Comparison of ENCODE assay signal across 8 mouse cellular contexts in the genomic region with DNA sequence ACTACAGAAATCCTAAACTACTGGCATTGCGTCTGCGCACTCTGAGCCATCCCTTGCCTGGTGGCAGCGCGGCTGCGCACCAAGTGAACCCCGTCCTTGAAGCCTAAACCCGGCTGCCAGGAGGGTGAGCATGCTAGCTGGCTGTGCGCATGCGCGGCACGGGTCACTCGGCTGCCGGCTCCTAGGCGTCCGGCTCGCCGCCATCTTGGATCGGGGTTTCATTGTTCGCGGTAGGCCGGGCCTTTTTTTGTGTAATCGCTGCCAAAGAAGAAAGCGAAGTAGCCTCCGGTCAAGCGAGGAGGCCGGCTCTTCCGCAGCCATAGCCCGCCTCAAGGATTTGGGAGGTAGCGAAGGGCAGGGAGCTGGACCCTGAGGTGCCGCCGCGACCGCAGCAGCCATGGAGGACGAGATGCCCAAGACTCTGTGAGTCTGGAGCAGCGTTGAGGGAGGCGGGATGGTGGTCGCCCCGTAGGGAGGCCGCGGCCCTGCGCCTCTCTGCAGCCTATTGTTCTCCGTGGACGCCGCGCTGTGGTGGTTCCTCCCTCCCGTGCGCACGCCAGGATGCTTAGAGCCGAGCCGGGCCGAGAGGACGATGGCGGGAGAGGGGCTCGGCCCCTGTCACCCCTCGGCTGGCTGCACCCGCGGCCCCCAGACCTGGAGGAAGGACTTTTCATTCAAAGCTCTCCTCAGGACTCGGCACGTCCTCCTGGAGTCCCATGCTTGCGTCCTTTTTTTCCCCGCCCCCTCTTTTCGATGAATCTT. TPM values are rescaled to one million over a fixed set of nuclear protein-coding genes. Genes with fewer than 3 reads are reported as not detected.
DNase-seq lines count a peak whose midpoint lies in the region; ATAC-seq lines count a peak whose summit lies in the region.

TSS of gene Tia1 (plus strand) at position 120 of the 762 bp plus-strand sequence.

- H3K4me3 ChIP-seq in hindbrain, embryonic 14.5 days (replicated peaks; ENCODE audit: low read length), result peak within 1 kb of the TSS; percentile 88

- H3K4me1 ChIP-seq in hindbrain, embryonic 14.5 days (replicated peaks; ENCODE audit: control insufficient read depth, insufficient read depth, low read length), result peaks cover 19% of the 10 kb centered on the region

- ATAC-seq in hindbrain, embryonic 14.5 days (ENCODE audit: low FRiP score), result peak; percentile 97

- under 1% methylated on average over 60 of the region's 62 CpGs for WGBS in hindbrain, embryonic 14.5 days

- DNase-seq in R1 (ENCODE audit: low read depth, low spot score), result peak; percentile 98
- DNase-seq in cerebellum, postnatal 25 days, result peak; percentile 98 to 99
- peak; percentile 84 to 96 for DNase-seq in frontal cortex, postnatal 25 days (ENCODE audit: low spot score in 2 of 2)
- DNase-seq in hindbrain, embryonic 14.5 days (ENCODE audit: low spot score), result peak; percentile 97
- peak; percentile 96 to 97 for DNase-seq in layer of hippocampus, postnatal 36 days
- peak; percentile 97 for DNase-seq in lung, postnatal 36 days
- peak; percentile 99 for DNase-seq in retina, postnatal 1 day
- DNase-seq in urinary bladder, adult 18-20 months (ENCODE audit: low spot score in 2 of 2), result peak; percentile 82 to 96

- peak within 1 kb of the TSS; percentile 81 for H3K4me2 ChIP-seq in hindbrain, embryonic 14.5 days (replicated peaks)

- peak within 1 kb of the TSS; percentile 100 for H3K27ac ChIP-seq in hindbrain, embryonic 14.5 days

- peak within 1 kb of the TSS; percentile 100 for H3K9ac ChIP-seq in hindbrain, embryonic 14.5 days

- no peaks in the 10 kb centered on the region for H3K9me3 ChIP-seq in hindbrain, embryonic 14.5 days (ENCODE audit: control insufficient read depth, low read length)

- no peaks in the 10 kb centered on the region for H3K27me3 ChIP-seq in hindbrain, embryonic 14.5 days (ENCODE audit: control insufficient read depth, insufficient read depth, low read length)

- H3K36me3 ChIP-seq in hindbrain, embryonic 14.5 days (replicated peaks; ENCODE audit: control insufficient read depth, insufficient read depth), result peaks cover 22% of the 10 kb centered on the region

RNA-seq across cellular contexts. Expression of gene Tia1, which starts in this region (rescaled TPM):
- 267 and 306 TPM in 2 replicates for polyA plus RNA-seq in hindbrain, embryonic 14.5 days (2014; fragmentation: Nextera tagmentation; extraction: Ambion mirVana)
- total RNA-seq in layer of hippocampus, postnatal 36 days (2021), result 100 to 1,000 TPM; 131 to 154 TPM

Comparison
In these comparisons a context has a peak if more than half of its experiments do, and no peak if none do; other contexts are left out.
1. Peak in every context shown above with its lines: DNase-seq, ATAC-seq, H3K4me3 ChIP-seq and H3K27ac ChIP-seq.